In genomic region chr13:59746164-59746563, GRCm38 (mm10) we compare ENCODE assay signal across 18 mouse cellular contexts. TPM values are rescaled to one million over a fixed set of nuclear protein-coding genes. Genes with fewer than 3 reads are reported as not detected.
DNase-seq lines count a peak whose midpoint lies in the region; ATAC-seq lines count a peak whose summit lies in the region.
"Had no signal": no experiment of that assay in that cellular context is flagged by ENCODE, and none has a peak within 500 bp of the region (broad histone marks: within the 10 kb centered on the region; RNA-seq: fewer than 3 reads in every experiment).

No protein-coding gene starts in this region.

- 0 out of 2 replicates have a peak, but pooled peaks cover 2% of the 10 kb centered on the region for H3K4me1 ChIP-seq in limb, embryonic 11.5 days (ENCODE audit: control insufficient read depth, insufficient read depth, low read length)
- no peaks in the 10 kb centered on the region for H3K4me1 ChIP-seq in hindbrain, embryonic 14.5 days (replicated peaks; ENCODE audit: control insufficient read depth, insufficient read depth, low read length)
- H3K4me1 ChIP-seq: hindbrain, embryonic 13.5 days; midbrain, embryonic 15.5 days had no signal

- H3K27ac ChIP-seq in limb, embryonic 11.5 days (replicated peaks; ENCODE audit: low read depth, low read length) = no peak overlapping the region
- H3K27ac ChIP-seq in hindbrain, embryonic 14.5 days = no peak overlapping the region
- H3K27ac ChIP-seq: hindbrain, embryonic 13.5 days; limb, embryonic 13.5 days; midbrain, embryonic 15.5 days had no signal

- 70% methylated on average over 6 of the region's 6 CpGs for WGBS in limb, embryonic 11.5 days
- 78% methylated on average over 6 of the region's 6 CpGs for WGBS in hindbrain, embryonic 14.5 days

- no peak for ATAC-seq in limb, embryonic 11.5 days (ENCODE audit: insufficient number of reproducible peaks, low FRiP score, low TSS enrichment, low read depth)
- ATAC-seq in hindbrain, embryonic 14.5 days (ENCODE audit: low FRiP score) = no peak
- ATAC-seq: intestine, embryonic 16.5 days; midbrain, embryonic 15.5 days had no signal

- peak; percentile 67 to 68 for DNase-seq in kidney, postnatal 4 days
- no peak for DNase-seq in kidney, adult 8-10 months
- peak; percentile 35 for DNase-seq in 3T3-L1 (ENCODE audit: low read depth, low spot score)
- peak; percentile 28 for DNase-seq in ES-CJ7 (ENCODE audit: low read depth, low spot score)
- peak; percentile 55 for DNase-seq in limb, embryonic 11.5 days (ENCODE audit: low spot score)
- DNase-seq in hindbrain, embryonic 14.5 days (ENCODE audit: low spot score) = no peak
- DNase-seq in thymus, adult 18-20 months = no peak
- DNase-seq: cerebellum, adult 9-11 months; forebrain, postnatal 0 days; heart, adult 11 months; thymus, postnatal 14 days had no signal

- H3K27me3 ChIP-seq in limb, embryonic 11.5 days (ENCODE audit: control insufficient read depth, insufficient read depth, low read length) = no peaks in the 10 kb centered on the region
- H3K27me3 ChIP-seq in hindbrain, embryonic 14.5 days (ENCODE audit: control insufficient read depth, insufficient read depth, low read length) = no peaks in the 10 kb centered on the region
- H3K27me3 ChIP-seq: hindbrain, embryonic 13.5 days; midbrain, embryonic 15.5 days had no signal

- H3K4me3 ChIP-seq in limb, embryonic 11.5 days (ENCODE audit: low read depth, low read length) = no peak overlapping the region
- no peak overlapping the region for H3K4me3 ChIP-seq in hindbrain, embryonic 14.5 days (replicated peaks; ENCODE audit: low read length)
- H3K4me3 ChIP-seq: hindbrain, embryonic 13.5 days; limb, embryonic 13.5 days; midbrain, embryonic 15.5 days had no signal

- no peak overlapping the region for H3K4me2 ChIP-seq in limb, embryonic 11.5 days (ENCODE audit: low read depth, severe bottlenecking)
- no peak overlapping the region for H3K4me2 ChIP-seq in hindbrain, embryonic 14.5 days (replicated peaks)
- H3K4me2 ChIP-seq: hindbrain, embryonic 13.5 days; limb, embryonic 13.5 days; midbrain, embryonic 15.5 days had no signal

- H3K9ac ChIP-seq in limb, embryonic 11.5 days (ENCODE audit: low read length) = no peak overlapping the region
- H3K9ac ChIP-seq in hindbrain, embryonic 14.5 days = no peak overlapping the region
- H3K9ac ChIP-seq: forebrain, postnatal 0 days; hindbrain, embryonic 13.5 days; limb, embryonic 13.5 days; midbrain, embryonic 15.5 days had no signal

- H3K9me3 ChIP-seq in limb, embryonic 11.5 days (ENCODE audit: control insufficient read depth, low read length) = no peaks in the 10 kb centered on the region
- H3K9me3 ChIP-seq in hindbrain, embryonic 14.5 days (ENCODE audit: control insufficient read depth, low read length) = no peaks in the 10 kb centered on the region
- H3K9me3 ChIP-seq: hindbrain, embryonic 13.5 days; limb, embryonic 13.5 days; midbrain, embryonic 15.5 days had no signal

- H3K36me3 ChIP-seq in limb, embryonic 11.5 days (ENCODE audit: control insufficient read depth, insufficient read depth, low read length) = no peaks in the 10 kb centered on the region
- H3K36me3 ChIP-seq in hindbrain, embryonic 14.5 days (replicated peaks; ENCODE audit: control insufficient read depth, insufficient read depth) = no peaks in the 10 kb centered on the region
- H3K36me3 ChIP-seq: hindbrain, embryonic 13.5 days; limb, embryonic 13.5 days; midbrain, embryonic 15.5 days had no signal

RNA-seq across cellular contexts. Expression of gene 1700014D04Rik, which starts 0.4 kb away (rescaled TPM):
- polyA plus RNA-seq in limb, embryonic 11.5 days (2014; fragmentation: Nextera tagmentation; extraction: Ambion mirVana) = 0.58 TPM in 1 of 2 replicates, not detected in the other
- 0.11 and 0.93 TPM in 2 replicates for polyA plus RNA-seq in hindbrain, embryonic 14.5 days (2014; fragmentation: Nextera tagmentation; extraction: Ambion mirVana)
- polyA plus RNA-seq: embryonic facial prominence, embryonic 14.5 days; heart, postnatal 0 days; hindbrain, embryonic 13.5 days; intestine, embryonic 16.5 days; liver, embryonic 16.5 days had no signal

RNA-seq across cellular contexts. Expression of gene Spata31d1d, which starts 14.6 kb away (rescaled TPM):
- polyA plus RNA-seq in limb, embryonic 11.5 days (2014; fragmentation: Nextera tagmentation; extraction: Ambion mirVana) = not detected in 2 replicates
- polyA plus RNA-seq in hindbrain, embryonic 14.5 days (2014; fragmentation: Nextera tagmentation; extraction: Ambion mirVana) = 0.09 TPM in 1 of 2 replicates, not detected in the other
- polyA plus RNA-seq: embryonic facial prominence, embryonic 14.5 days; forebrain, postnatal 0 days; heart, postnatal 0 days; hindbrain, embryonic 13.5 days; intestine, embryonic 16.5 days; limb, embryonic 13.5 days; liver, embryonic 16.5 days; midbrain, embryonic 15.5 days had no signal

RNA-seq across cellular contexts. Expression of gene Isca1, which starts 23.4 kb away (rescaled TPM):
- 103 and 108 TPM in 2 replicates for polyA plus RNA-seq in limb, embryonic 11.5 days (2014; fragmentation: Nextera tagmentation; extraction: Ambion mirVana)
- polyA plus RNA-seq in hindbrain, embryonic 14.5 days (2014; fragmentation: Nextera tagmentation; extraction: Ambion mirVana) = 185 and 197 TPM in 2 replicates

RNA-seq across cellular contexts. Expression of gene Spata31d1b, which starts 34.1 kb away (rescaled TPM):
- not detected in 2 replicates for polyA plus RNA-seq in limb, embryonic 11.5 days (2014; fragmentation: Nextera tagmentation; extraction: Ambion mirVana)
- polyA plus RNA-seq in hindbrain, embryonic 14.5 days (2014; fragmentation: Nextera tagmentation; extraction: Ambion mirVana) = not detected in 2 replicates
- polyA plus RNA-seq: forebrain, postnatal 0 days; heart, postnatal 0 days; hindbrain, embryonic 13.5 days; intestine, embryonic 16.5 days; limb, embryonic 13.5 days; liver, embryonic 16.5 days; midbrain, embryonic 15.5 days had no signal

RNA-seq across cellular contexts. Expression of gene Gm49354, which starts 35.9 kb away (rescaled TPM):
- not detected in 2 replicates for polyA plus RNA-seq in limb, embryonic 11.5 days (2014; fragmentation: Nextera tagmentation; extraction: Ambion mirVana)
- polyA plus RNA-seq in hindbrain, embryonic 14.5 days (2014; fragmentation: Nextera tagmentation; extraction: Ambion mirVana) = not detected in 2 replicates
- polyA plus RNA-seq: embryonic facial prominence, embryonic 14.5 days; forebrain, postnatal 0 days; heart, postnatal 0 days; hindbrain, embryonic 13.5 days; intestine, embryonic 16.5 days; limb, embryonic 13.5 days; liver, embryonic 16.5 days; midbrain, embryonic 15.5 days had no signal

Comparison
In these comparisons a context has a peak if more than half of its experiments do, and no peak if none do; other contexts are left out.
1. DNase-seq: peak in kidney, postnatal 4 days (2 of 2), 3T3-L1 (single experiment), ES-CJ7 (single experiment) and limb, embryonic 11.5 days (single experiment); none in kidney, adult 8-10 months (0 of 2), hindbrain, embryonic 14.5 days (single experiment) and thymus, adult 18-20 months (0 of 2).